Mouse (Mus musculus): ENCODE measurements at regions not wholly inside any gene's neighbourhood (a gene's known extent, or its start where the extent isn't known, plus 50 kb on each side); places are given as distances from the start of the nearest gene placed in this dataset.
"Not testable (repeated sequence)": the region's sequence is repeated elsewhere in the genome, so short reads cannot be mapped to it uniquely, and the experiment has no call there.

DNA sequence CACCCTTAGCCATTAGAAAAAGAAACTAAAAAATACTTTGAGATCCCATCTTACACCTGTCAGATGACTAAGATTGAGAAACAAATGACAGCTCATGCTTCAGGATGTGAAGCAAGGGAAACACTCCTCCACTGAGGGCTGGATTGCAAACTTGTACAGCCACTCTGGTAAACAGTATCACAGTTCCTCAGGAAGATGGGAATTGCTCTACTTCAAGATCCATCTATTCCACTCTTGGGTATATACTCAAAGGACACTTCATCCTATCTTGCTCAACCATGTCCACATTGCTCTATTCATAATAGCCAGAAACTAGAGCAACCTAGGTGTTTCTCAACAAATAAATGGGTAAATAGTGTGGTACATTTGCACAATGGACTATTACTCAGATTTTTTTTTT lies 241.2 kb downstream of the Snx19 start:
- DNase-seq (ENCODE audit: low spot score), result no peak

- no peak for DNase-seq (ENCODE audit: low spot score)
Measured at GRCm38 (mm10) chr9:30662456-30662855, 235.5 kb downstream of the Snx19 start.

GRCm38 (mm10) chr9:30653961-30654360 lies 227.1 kb downstream of the Snx19 start:
- DNase-seq (ENCODE audit: low spot score), result no peak

- no peak for DNase-seq (ENCODE audit: low spot score)
Measured at GRCm38 (mm10) chr9:30653210-30653609, 226.3 kb downstream of the Snx19 start.

DNA sequence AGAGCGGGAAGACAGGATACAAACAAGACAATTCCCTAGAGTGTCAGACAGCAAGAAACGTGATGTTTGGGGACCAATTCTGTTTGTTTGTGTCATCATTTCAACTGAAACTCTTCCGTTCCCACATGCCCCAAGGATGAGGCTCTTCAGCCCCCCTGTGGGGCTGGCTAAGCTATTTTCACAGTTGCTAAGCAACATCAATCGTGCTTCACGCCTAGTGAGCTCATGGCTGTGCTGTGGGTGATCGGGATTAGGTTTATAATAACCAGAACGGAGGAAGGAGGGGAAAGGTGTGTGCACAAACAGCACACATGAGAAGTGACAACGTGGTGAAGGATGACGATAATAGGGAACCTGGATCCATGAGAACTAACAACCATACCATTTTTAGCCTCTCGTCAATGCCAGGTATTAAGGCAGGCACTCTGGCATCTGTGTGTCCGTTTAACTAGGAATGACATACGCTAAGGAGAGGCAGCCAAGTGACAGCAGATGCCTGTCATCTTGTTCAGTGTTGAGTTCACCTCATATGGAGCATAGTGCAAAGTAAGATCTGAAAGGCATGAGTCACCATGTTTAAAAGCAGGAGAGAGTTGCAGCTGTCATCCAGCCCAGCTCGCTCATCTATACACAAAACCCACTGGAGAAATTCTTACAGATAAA lies 222.6 kb downstream of the Snx19 start:
- DNase-seq (ENCODE audit: low spot score), result no peak

DNA sequence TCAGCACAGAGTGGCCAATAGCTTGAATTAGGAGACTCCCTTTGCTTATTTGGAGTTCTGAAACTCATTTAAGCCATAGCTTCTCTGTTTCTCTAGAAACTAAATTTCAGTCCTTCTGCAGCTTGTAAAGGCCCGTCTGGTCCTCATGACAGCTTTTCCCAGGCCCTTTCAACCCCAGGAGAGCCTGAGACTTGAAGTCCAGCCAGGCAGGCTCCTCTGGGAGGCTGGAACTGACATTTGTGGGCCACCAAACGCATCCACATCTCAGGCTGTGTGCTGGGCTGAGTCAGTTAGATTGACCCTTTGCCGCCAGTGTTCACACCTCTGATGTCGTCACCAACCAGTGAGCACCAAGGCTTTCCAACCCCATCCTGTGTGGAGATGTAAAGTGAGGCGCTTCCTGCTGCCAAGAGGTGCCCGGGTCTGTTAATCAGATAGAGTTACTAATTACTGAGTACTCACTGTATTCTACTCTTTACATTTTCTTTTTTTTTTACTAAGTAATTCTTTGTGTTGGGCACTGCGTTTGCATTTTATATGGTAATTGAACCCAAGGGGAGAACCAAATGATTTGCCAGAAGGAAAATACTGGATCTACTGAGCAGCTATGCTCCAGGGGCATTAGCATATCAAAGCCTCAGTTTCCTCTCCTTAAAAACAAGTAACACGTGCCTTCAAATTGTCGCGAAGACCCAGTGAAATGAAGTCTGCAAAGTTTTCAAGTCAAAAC lies 207.0 kb downstream of the Snx19 start:
- DNase-seq (ENCODE audit: low spot score), result peak; percentile 66

GRCm38 (mm10) chr9:30632164-30633146 lies 205.5 kb downstream of the Snx19 start:
- no peak for DNase-seq (ENCODE audit: low spot score)

DNA sequence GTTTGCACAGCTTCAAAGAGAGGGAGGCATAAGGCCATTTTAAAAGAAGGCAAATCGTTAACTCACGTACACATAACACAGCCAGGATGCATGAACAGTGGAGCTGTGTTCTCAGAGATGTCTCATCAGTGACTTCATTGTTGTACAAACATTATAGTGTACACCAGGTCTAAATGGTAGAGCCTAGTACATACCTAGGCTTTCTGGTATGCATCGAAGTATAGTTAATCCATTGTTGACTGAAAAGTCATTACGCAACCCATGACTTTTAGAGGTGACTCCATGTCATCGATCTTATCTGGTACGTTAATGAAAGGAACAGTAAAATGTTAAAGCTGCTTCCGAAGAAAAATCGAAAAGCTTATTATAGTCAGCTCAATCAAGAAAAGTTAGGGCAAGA lies 198.7 kb downstream of the Snx19 start:
- no peak for DNase-seq (ENCODE audit: low spot score)

- no peak for DNase-seq (ENCODE audit: low spot score)
Measured at GRCm38 (mm10) chr9:30625090-30625489, 198.2 kb downstream of the Snx19 start.

DNA sequence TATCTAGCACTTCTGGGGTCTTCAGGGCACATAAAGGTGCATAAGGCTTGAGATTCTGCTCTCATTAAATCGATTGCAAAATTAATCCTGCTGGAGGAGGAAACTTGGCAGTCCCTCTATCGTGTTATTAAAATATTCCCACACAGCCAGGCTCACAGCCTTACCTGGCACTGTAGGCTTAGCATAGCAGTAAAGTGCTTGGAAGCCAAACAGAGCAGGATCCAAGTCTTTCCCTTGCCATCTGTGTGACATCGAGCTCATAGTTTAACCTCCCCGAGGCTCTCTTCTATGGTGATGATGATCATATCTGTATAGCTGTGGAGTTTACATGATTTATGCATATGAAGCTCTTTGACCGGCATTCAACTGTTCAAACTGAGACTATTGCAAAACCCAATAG lies 197.6 kb downstream of the Snx19 start:
- DNase-seq (ENCODE audit: low spot score), result no peak

DNA sequence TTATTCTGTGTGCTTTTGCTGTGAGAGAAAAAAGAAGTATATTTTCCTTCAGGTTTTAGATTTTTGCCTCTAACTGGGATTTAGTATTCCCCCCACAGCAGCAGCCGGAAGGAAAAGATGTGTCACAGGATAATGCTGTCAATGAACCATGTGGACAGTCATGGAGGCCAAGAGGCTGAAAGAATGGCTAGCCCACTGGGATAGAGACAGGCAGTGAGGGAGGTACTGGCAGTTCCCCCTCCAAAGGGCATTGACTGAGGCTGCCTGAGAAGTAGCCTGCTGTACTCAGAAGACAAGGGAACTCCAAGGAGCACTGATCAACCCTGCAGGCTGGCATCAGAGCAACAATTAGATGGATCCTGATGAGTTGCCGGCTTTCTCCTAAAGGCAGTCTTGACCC lies 192.4 kb downstream of the Snx19 start:
- DNase-seq (ENCODE audit: low spot score), result no peak

- DNase-seq (ENCODE audit: low spot score), result no peak
Measured at GRCm38 (mm10) chr9:30618181-30618580, 191.3 kb downstream of the Snx19 start.

GRCm38 (mm10) chr9:30613715-30614114 lies 186.8 kb downstream of the Snx19 start:
- DNase-seq (ENCODE audit: low spot score), result peak; percentile 54

DNA sequence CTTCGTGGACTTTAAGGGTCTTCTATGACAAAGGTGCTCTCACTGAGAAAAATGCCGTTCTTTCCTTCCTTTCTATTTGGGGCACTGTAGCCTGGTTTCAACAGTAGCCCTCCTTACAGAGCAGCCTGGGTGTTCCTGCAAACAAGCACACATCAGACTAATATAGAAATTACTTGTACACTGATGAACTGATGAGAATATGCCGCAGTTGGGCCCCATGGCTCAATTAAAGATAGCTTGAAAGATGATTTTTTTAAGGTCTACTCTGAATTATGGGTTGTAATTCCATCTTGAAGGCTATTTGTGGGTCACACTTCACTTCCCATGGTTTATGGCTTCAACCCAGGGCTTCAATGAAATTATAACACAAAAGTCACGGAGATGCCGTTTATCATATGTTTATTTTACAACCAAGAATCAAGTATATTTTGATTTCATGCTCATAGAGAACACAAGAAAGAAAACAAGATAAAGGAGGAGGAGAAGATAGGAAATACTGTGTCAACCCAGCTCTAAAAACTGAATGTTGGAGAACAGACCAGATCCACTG lies 186.2 kb downstream of the Snx19 start:
- no peak for DNase-seq (ENCODE audit: low spot score)

GRCm38 (mm10) chr9:30610328-30610727 lies 183.4 kb downstream of the Snx19 start:
- no peak for DNase-seq (ENCODE audit: low spot score)

DNA sequence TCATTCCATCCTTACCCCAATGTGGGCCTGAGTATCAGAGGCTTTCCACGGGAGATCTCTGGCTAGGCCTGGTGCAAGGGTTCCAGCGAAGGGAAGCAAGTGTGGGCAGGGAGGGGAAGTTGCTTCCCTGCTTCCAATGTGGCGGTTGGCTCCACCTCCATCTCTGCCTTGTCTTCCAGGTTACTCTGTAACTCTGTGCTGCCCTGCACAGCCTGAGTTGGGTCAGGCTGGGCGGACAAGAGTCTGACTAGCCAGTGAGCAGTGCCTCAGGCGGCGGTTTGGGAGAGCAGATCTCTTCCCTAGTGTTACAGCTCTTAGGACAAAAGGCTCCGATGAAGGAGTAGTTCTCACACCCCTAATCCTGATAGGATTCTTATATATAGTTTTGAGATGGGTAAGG lies 172.8 kb downstream of the Snx19 start:
- DNase-seq (ENCODE audit: low spot score), result no peak

DNA sequence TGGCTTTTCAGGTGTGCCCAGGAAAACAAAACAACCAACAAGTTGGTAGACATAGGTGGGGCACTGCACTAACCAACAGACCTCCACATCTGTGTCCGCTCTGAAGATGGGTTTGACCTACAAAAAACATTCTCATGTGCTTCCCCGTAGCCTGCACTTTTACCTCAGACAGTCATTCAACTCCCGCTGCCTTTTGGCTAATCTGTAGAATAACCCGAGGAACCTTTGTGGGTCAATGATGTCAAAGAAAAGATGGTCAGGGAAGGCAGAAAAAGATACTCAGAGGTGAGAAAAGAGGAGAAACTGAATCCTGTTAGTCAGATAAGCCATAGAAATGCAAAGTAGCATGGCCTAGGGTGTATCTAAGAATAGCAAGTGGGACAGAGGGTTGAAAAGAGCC lies 170.8 kb downstream of the Snx19 start:
- no peak for DNase-seq (ENCODE audit: low spot score)

DNA sequence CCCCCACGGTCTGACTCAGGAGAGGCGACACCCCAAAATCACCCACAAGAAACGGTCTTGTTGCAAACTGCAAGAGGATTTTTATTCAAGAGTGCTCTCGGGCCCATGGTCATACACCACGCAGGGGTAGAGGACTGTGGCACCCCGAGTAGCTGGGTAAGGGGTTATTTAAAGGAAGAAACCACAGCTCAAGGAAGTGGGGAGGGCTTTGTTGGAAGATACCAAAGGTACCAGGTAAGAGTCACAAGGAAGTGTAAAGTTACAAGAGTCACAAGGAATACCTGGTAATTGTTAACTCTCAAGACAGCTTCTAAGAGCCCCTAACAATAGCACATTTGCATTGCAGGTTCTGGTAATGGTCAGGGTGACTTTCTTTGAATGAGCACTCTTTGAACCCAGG lies 170.2 kb downstream of the Snx19 start:
- not testable (repeated sequence) for DNase-seq (ENCODE audit: low spot score)

DNA sequence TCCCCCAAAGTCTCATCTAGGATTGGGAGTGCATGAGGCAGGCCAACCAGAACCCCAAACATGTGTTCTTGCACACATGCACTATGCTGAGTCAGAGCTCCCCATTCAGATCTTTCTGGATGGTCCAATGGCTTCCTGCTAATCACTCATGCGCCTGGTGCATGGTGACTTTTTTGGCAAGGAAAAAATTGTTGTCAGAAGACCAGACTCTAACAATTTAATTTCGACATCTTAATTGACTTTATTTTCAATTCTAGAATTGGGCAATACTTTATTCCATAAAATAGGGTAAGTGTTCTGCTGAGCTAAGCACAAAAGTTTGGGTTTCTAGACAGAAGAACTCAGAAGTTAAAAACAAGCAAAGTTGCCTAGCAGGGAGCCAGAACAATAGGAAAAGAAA lies 165.7 kb downstream of the Snx19 start:
- no peak for DNase-seq (ENCODE audit: low spot score)

GRCm38 (mm10) chr9:30591246-30591645 lies 164.3 kb downstream of the Snx19 start:
- no peak for DNase-seq (ENCODE audit: low spot score)

DNA sequence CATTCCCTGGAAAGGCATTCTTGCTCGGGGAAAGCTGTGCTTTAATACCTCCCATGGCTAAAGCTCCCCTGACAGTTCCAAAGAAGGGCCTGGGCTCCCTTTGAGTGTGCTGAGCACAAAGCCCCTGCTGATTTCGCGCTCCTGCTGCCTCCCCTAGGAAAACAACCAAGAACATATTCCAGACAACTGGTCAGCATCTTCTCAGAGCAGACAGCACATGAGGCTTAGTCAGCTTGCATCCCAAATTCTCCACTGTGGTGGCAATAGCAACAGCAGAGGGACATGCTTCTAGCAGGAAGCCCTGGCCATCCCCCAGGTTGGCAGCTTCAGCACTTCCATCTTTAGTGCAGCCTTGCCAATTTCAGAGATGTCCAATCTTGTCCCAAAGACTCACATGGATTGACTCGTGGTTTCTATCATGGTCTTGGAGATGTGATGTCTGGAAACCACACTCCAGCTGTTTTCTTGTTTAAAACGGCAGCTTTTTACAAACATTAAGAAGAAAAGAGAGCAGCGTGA lies 163.8 kb downstream of the Snx19 start:
- no peak for DNase-seq (ENCODE audit: low spot score)

All from heart, adult 8-10 months (tissue).